Mouse (Mus musculus) E14TG2a.4 (cell line): ENCODE measurements at regions not wholly inside any gene's neighbourhood (a gene's known extent, or its start where the extent isn't known, plus 50 kb on each side); places are given as distances from the start of the nearest gene placed in this dataset.
A peak's percentile ranks its signal among the peaks of the same experiment; 100 is the strongest.
"Not testable (repeated sequence)": the region's sequence is repeated elsewhere in the genome, so short reads cannot be mapped to it uniquely, and the experiment has no call there.

Source experiments
- H3K27me3 ChIP-seq: 2 replicates; pipeline ENCODE4 v1.6.1; 2014; ENCODE audit warnings: low read length, control low read depth; ENCODE audit not compliant: insufficient read depth
- H3K36me3 ChIP-seq: 2 replicates; pipeline ENCODE4 v1.6.1; 2014; ENCODE audit warnings: low read length, control low read depth; ENCODE audit not compliant: insufficient read depth
- H3K4me1 ChIP-seq: replicated peaks from 2 replicates; pipeline ENCODE4 v1.6.1; 2014; ENCODE audit warnings: low read depth, low read length, control low read depth
- H3K4me3 ChIP-seq: replicated peaks from 2 replicates; pipeline ENCODE4 v1.5.1; 2014; ENCODE audit warnings: mild to moderate bottlenecking, low read length
- H3K9me3 ChIP-seq: 2 replicates; pipeline ENCODE4 v1.6.1; 2014; ENCODE audit warnings: low read length, control low read depth
- NANOG ChIP-seq: IDR thresholded peaks from 2 replicates; pipeline ENCODE4 v1.6.1; 2014; ENCODE audit warnings: borderline replicate concordance, low read length, mixed read lengths

DNA sequence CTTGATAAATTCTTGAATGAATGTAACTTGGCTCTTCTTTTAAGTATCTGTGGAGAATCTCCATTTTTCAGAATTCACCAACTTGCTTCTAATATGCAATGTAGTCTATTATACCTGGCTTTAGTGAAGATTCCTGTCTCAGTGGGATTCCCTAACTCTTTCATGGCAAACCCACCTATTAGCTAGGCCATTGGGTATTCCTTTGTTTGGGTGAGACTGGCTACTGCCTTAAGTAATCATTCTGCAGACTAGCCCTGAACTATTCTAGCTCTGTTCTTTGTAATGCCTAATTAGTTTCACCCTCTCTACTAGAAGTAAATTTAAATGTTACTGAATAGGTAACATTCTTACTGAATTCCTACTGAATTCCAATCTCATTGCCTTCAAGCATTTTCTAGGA is 1337.8 kb downstream of the Ndufa4 start:
- not testable (repeated sequence) for H3K4me3 ChIP-seq, H3K36me3 ChIP-seq, H3K27me3 ChIP-seq, H3K9me3 ChIP-seq
- TF ChIP-seq NANOG, result peak; percentile 86
- H3K4me1 ChIP-seq, result peaks cover 23% of the 10 kb centered on the region

DNA sequence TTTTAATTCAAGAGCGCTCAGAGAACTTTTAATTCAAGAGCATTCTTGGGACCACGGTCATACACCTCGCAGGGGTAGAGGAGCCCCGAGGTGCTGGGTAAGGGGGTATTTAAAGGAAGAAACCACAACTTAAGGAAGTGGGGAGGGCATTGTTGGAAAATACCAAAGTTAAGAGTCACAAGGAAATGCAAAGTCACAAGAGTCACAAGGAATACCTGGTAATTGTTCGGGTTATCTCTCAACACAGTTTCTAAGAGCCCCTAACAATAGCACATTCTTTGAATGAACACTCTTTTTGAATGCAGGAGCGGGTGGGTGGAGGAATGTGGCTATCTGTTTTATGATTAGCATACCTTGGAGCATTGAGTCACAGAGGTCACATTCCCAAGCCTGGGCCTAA is 1363.2 kb downstream of the Ndufa4 start:
- not testable (repeated sequence) for H3K27me3 ChIP-seq, H3K4me3 ChIP-seq, H3K4me1 ChIP-seq, H3K36me3 ChIP-seq
- H3K9me3 ChIP-seq, result peaks cover 30% of the 10 kb centered on the region
